Mouse (Mus musculus): ENCODE data around the gene Itga1. TPM values are rescaled to one million over a fixed set of nuclear protein-coding genes. Genes with fewer than 3 reads are reported as not detected.

Itga1 gene
- polyA plus RNA-seq, 2 experiments = 4.5 to 8.4 TPM

- Histone ChIP-seq H3K9me3 (ENCODE audit: control insufficient read depth, low read length) (no peaks in the 10 kb centered on the region), H3K27ac (replicated peaks; ENCODE audit: low read depth, low read length) (0 out of 2 replicates have a peak overlapping the region, but pooled peaks have one; percentile 5), H3K36me3 (ENCODE audit: control insufficient read depth, insufficient read depth, low read length) (no peaks in the 10 kb centered on the region), H3K27me3 (ENCODE audit: control insufficient read depth, insufficient read depth, low read length) (no peaks in the 10 kb centered on the region), H3K4me2 (replicated peaks; ENCODE audit: low read depth, low read length, severe bottlenecking) (no peak overlapping the region), H3K4me1 (ENCODE audit: control insufficient read depth, insufficient read depth, low read length) (peaks cover 4% of the 10 kb centered on the region; the same call in 1 of the 2 replicates), H3K4me3 (replicated peaks; ENCODE audit: low read length) (no peak overlapping the region), H3K9ac (ENCODE audit: low read depth, low read length, severe bottlenecking) (no peak overlapping the region)
- DNase-seq (ENCODE audit: low spot score) (no peak), ATAC-seq (ENCODE audit: low FRiP score, low read depth) (no peak)
- WGBS = 49% methylated on average over 9 of the region's 9 CpGs
- TF ChIP-seq POLR2A (IDR thresholded peaks at IDR 0.05; ENCODE audit: borderline replicate concordance, extremely low read depth, insufficient read depth, insufficient read length) = no peak
Measured at GRCm38 (mm10) chr13:115006213-115006835, 95.4 kb downstream of the Itga1 start.

GRCm38 (mm10) chr13:115005342-115005741, 96.4 kb downstream of the Itga1 start:
- Histone ChIP-seq H3K27me3 (ENCODE audit: control insufficient read depth, insufficient read depth, low read length) (no peaks in the 10 kb centered on the region), H3K4me1 (ENCODE audit: control insufficient read depth, insufficient read depth, low read length) (peaks cover 4% of the 10 kb centered on the region; the same call in 1 of the 2 replicates), H3K4me2 (replicated peaks; ENCODE audit: low read depth, low read length, severe bottlenecking) (no peak overlapping the region), H3K27ac (replicated peaks; ENCODE audit: low read depth, low read length) (no peak overlapping the region), H3K4me3 (replicated peaks; ENCODE audit: low read length) (no peak overlapping the region), H3K36me3 (ENCODE audit: control insufficient read depth, insufficient read depth, low read length) (no peaks in the 10 kb centered on the region), H3K9ac (ENCODE audit: low read depth, low read length, severe bottlenecking) (no peak overlapping the region), H3K9me3 (ENCODE audit: control insufficient read depth, low read length) (no peaks in the 10 kb centered on the region)
- no peak for TF ChIP-seq POLR2A (IDR thresholded peaks at IDR 0.05; ENCODE audit: borderline replicate concordance, extremely low read depth, insufficient read depth, insufficient read length)
- WGBS = 83% methylated on average over 6 of the region's 6 CpGs
- DNase-seq (ENCODE audit: low spot score) (no peak), ATAC-seq (ENCODE audit: low FRiP score, low read depth) (no peak)

GRCm38 (mm10) chr13:115003444-115004053, 98.2 kb downstream of the Itga1 start:
- H3K4me2 ChIP-seq (replicated peaks; ENCODE audit: low read depth, low read length, severe bottlenecking) = no peak overlapping the region
- no peaks in the 10 kb centered on the region for H3K36me3 ChIP-seq (ENCODE audit: control insufficient read depth, insufficient read depth, low read length)
- H3K27me3 ChIP-seq (ENCODE audit: control insufficient read depth, insufficient read depth, low read length) = no peaks in the 10 kb centered on the region
- no peak for TF ChIP-seq POLR2A (IDR thresholded peaks at IDR 0.05; ENCODE audit: borderline replicate concordance, extremely low read depth, insufficient read depth, insufficient read length)
- H3K4me3 ChIP-seq (replicated peaks; ENCODE audit: low read length) = no peak overlapping the region
- H3K4me1 ChIP-seq (ENCODE audit: control insufficient read depth, insufficient read depth, low read length) = peaks cover 4% of the 10 kb centered on the region; the same call in 1 of the 2 replicates
- no peak overlapping the region for H3K27ac ChIP-seq (replicated peaks; ENCODE audit: low read depth, low read length)
- ATAC-seq (ENCODE audit: low FRiP score, low read depth) (no peak), DNase-seq (ENCODE audit: low spot score) (no peak)
- 35% methylated on average over 7 of the region's 7 CpGs for WGBS
- no peaks in the 10 kb centered on the region for H3K9me3 ChIP-seq (ENCODE audit: control insufficient read depth, low read length)
- no peak overlapping the region for H3K9ac ChIP-seq (ENCODE audit: low read depth, low read length, severe bottlenecking)

- DNase-seq (ENCODE audit: low spot score) = no peak
- 92% methylated on average over 3 of the region's 3 CpGs for WGBS
Measured at GRCm38 (mm10) chr13:115002837-115003236, 98.9 kb downstream of the Itga1 start.

GRCm38 (mm10) chr13:115002155-115002554, 99.6 kb downstream of the Itga1 start:
- no peak for DNase-seq (ENCODE audit: low spot score)
- no peak for ATAC-seq (ENCODE audit: low FRiP score, low read depth)

More at GRCm38 (mm10) chr13:115002837-115003236, 98.9 kb downstream of the Itga1 start:
- Histone ChIP-seq H3K36me3 (ENCODE audit: control insufficient read depth, insufficient read depth, low read length) (no peaks in the 10 kb centered on the region), H3K4me3 (replicated peaks; ENCODE audit: low read length) (no peak overlapping the region), H3K4me1 (ENCODE audit: control insufficient read depth, insufficient read depth, low read length) (peaks cover 4% of the 10 kb centered on the region; the same call in 1 of the 2 replicates), H3K27me3 (ENCODE audit: control insufficient read depth, insufficient read depth, low read length) (no peaks in the 10 kb centered on the region), H3K27ac (replicated peaks; ENCODE audit: low read depth, low read length) (no peak overlapping the region), H3K9me3 (ENCODE audit: control insufficient read depth, low read length) (no peaks in the 10 kb centered on the region), H3K9ac (ENCODE audit: low read depth, low read length, severe bottlenecking) (no peak overlapping the region), H3K4me2 (replicated peaks; ENCODE audit: low read depth, low read length, severe bottlenecking) (no peak overlapping the region)
- no peak for TF ChIP-seq POLR2A (IDR thresholded peaks at IDR 0.05; ENCODE audit: borderline replicate concordance, extremely low read depth, insufficient read depth, insufficient read length)
- ATAC-seq (ENCODE audit: low FRiP score, low read depth) = no peak

More at GRCm38 (mm10) chr13:115002155-115002554, 99.6 kb downstream of the Itga1 start:
- H3K9ac ChIP-seq (ENCODE audit: low read depth, low read length, severe bottlenecking) = no peak overlapping the region
- 87% methylated on average over 5 of the region's 5 CpGs for WGBS
- no peak overlapping the region for H3K4me3 ChIP-seq (replicated peaks; ENCODE audit: low read length)
- TF ChIP-seq POLR2A (IDR thresholded peaks at IDR 0.05; ENCODE audit: borderline replicate concordance, extremely low read depth, insufficient read depth, insufficient read length) = no peak
- H3K36me3 ChIP-seq (ENCODE audit: control insufficient read depth, insufficient read depth, low read length) = no peaks in the 10 kb centered on the region
- H3K27me3 ChIP-seq (ENCODE audit: control insufficient read depth, insufficient read depth, low read length) = no peaks in the 10 kb centered on the region
- H3K27ac ChIP-seq (replicated peaks; ENCODE audit: low read depth, low read length) = no peak overlapping the region
- H3K9me3 ChIP-seq (ENCODE audit: control insufficient read depth, low read length) = no peaks in the 10 kb centered on the region
- peaks cover 4% of the 10 kb centered on the region; the same call in 1 of the 2 replicates for H3K4me1 ChIP-seq (ENCODE audit: control insufficient read depth, insufficient read depth, low read length)
- H3K4me2 ChIP-seq (replicated peaks; ENCODE audit: low read depth, low read length, severe bottlenecking) = no peak overlapping the region
